Mouse (Mus musculus) CD4-positive, CD25-positive, alpha-beta regulatory T cell, adult 2 months (primary cell): ENCODE data around the gene Olfr1097.

Experiments used
- DNase-seq: peaks from one replicate; pipeline ENCODE4 v3.0.0-alpha.2; 2012; ENCODE audit warnings: low read depth, low spot score

The Olfr1097 gene

GRCm38 (mm10) chr2:86892116-86892515 is at the start of gene Olfr1097:
Gene Olfr1097, minus strand, starts transcription at chr2:86892216.
- no peak for DNase-seq

GRCm38 (mm10) chr2:86926557-86926956 is 34.5 kb upstream of the Olfr1097 start:
- DNase-seq: no peak

GRCm38 (mm10) chr2:86924445-86924844 is 32.4 kb upstream of the Olfr1097 start, which contains the start of gene Olfr1098:
Gene Olfr1098, minus strand, starts transcription at chr2:86924545.
- no peak for DNase-seq

- no peak for DNase-seq
These were observed 13.6 kb upstream of the Olfr1097 start for GRCm38 (mm10) chr2:86905647-86906046.

- DNase-seq: no peak
These were observed 17.3 kb downstream of the Olfr1097 start, which contains the start of gene Gm13723 for GRCm38 (mm10) chr2:86874702-86875101. Gene Gm13723, minus strand, starts transcription at chr2:86874802.

- no peak for DNase-seq
These were observed 40.4 kb downstream of the Olfr1097 start, which contains the start of gene Olfr1095 for GRCm38 (mm10) chr2:86851596-86851995. Gene Olfr1095, minus strand, starts transcription at chr2:86851696.
